Mouse (Mus musculus) spleen, adult 12 weeks (tissue): ENCODE measurements around the gene Hsf2bp.
A peak's percentile ranks its signal among the peaks of the same experiment; 100 is the strongest.
"Not testable (repeated sequence)": the region's sequence is repeated elsewhere in the genome, so short reads cannot be mapped to it uniquely, and the experiment has no call there.

ENCODE experiments used
- DNase-seq: peaks from one replicate; pipeline ENCODE4 v3.0.0; 2022; ENCODE audit warnings: low spot score

Hsf2bp gene

GRCm38 (mm10) chr17:32035609-32036508 is at the start of gene Hsf2bp, which contains the start of gene Rrp1b:
Gene Hsf2bp, minus strand, starts transcription at chr17:32036349.
Gene Rrp1b, plus strand, starts transcription at chr17:32036100.
- peak; percentile 41 for DNase-seq

GRCm38 (mm10) chr17:32083351-32083750 is 47.2 kb upstream of the Hsf2bp start:
- no peak for DNase-seq

GRCm38 (mm10) chr17:32075164-32075563 is 39.0 kb upstream of the Hsf2bp start:
- peak; percentile 29 for DNase-seq

- no peak for DNase-seq
Observed at GRCm38 (mm10) chr17:32074658-32075057, 38.5 kb upstream of the Hsf2bp start.

GRCm38 (mm10) chr17:32073359-32073758 is 37.2 kb upstream of the Hsf2bp start:
- DNase-seq, result peak; percentile 78

- no peak for DNase-seq
Observed at GRCm38 (mm10) chr17:32068810-32069209, 32.7 kb upstream of the Hsf2bp start.

- DNase-seq, result no peak
Observed at GRCm38 (mm10) chr17:32068381-32068780, 32.2 kb upstream of the Hsf2bp start.

GRCm38 (mm10) chr17:32067541-32067940 is 31.4 kb upstream of the Hsf2bp start:
- no peak for DNase-seq

GRCm38 (mm10) chr17:32064762-32065161 is 28.6 kb upstream of the Hsf2bp start:
- not testable (repeated sequence) for DNase-seq

GRCm38 (mm10) chr17:32063654-32064053 is 27.5 kb upstream of the Hsf2bp start:
- DNase-seq, result no peak

GRCm38 (mm10) chr17:32061219-32061618 is 25.1 kb upstream of the Hsf2bp start:
- DNase-seq, result no peak

GRCm38 (mm10) chr17:32059084-32059483 is 22.9 kb upstream of the Hsf2bp start:
- no peak for DNase-seq

- no peak for DNase-seq
Observed at GRCm38 (mm10) chr17:32057843-32058242, 21.7 kb upstream of the Hsf2bp start.

- no peak for DNase-seq
Observed at GRCm38 (mm10) chr17:32053677-32054076, 17.5 kb upstream of the Hsf2bp start.

GRCm38 (mm10) chr17:32052237-32053080 is 16.3 kb upstream of the Hsf2bp start:
- no peak for DNase-seq

- no peak for DNase-seq
Observed at GRCm38 (mm10) chr17:32050609-32051008, 14.5 kb upstream of the Hsf2bp start.

- no peak for DNase-seq
Observed at GRCm38 (mm10) chr17:32049914-32050313, 13.8 kb upstream of the Hsf2bp start.

GRCm38 (mm10) chr17:32048351-32048750 is 12.2 kb upstream of the Hsf2bp start:
- no peak for DNase-seq

GRCm38 (mm10) chr17:32046541-32046940 is 10.4 kb upstream of the Hsf2bp start:
- DNase-seq, result no peak

GRCm38 (mm10) chr17:32040263-32040662 is 4.1 kb upstream of the Hsf2bp start:
- no peak for DNase-seq

- DNase-seq, result no peak
Observed at GRCm38 (mm10) chr17:32036509-32037438, 625 bp upstream of the Hsf2bp start.

GRCm38 (mm10) chr17:32034322-32034721 is 1.8 kb downstream of the Hsf2bp start:
- DNase-seq, result no peak
